Mouse (Mus musculus) embryonic facial prominence, embryonic 15.5 days (tissue): ENCODE results near the gene Sdk1. TPM values are rescaled to one million over a fixed set of nuclear protein-coding genes. Genes with fewer than 3 reads are reported as not detected.

ENCODE experiments used
- ATAC-seq: fragments of 200-750 bp; cut with Nextera tagmentation; 2 replicates; pipeline ENCODE4 v1.8.0; 2017; ENCODE audit warnings: low read depth, moderate TSS enrichment; ENCODE audit not compliant: insufficient number of reproducible peaks, low FRiP score, low TSS enrichment
- H3K27ac ChIP-seq: fragments of 300-500 bp; sonication (generic); replicated peaks from 2 replicates; pipeline ENCODE4 v1.5.1; 2015; ENCODE audit warnings: mild to moderate bottlenecking, inconsistent platforms
- H3K27me3 ChIP-seq: fragments of 300-500 bp; sonication (generic); 2 replicates; pipeline ENCODE4 v1.6.1; 2015; ENCODE audit warnings: inconsistent platforms
- H3K36me3 ChIP-seq: fragments of 300-500 bp; sonication (generic); 2 replicates; pipeline ENCODE4 v1.6.1; 2015; ENCODE audit warnings: mild to moderate bottlenecking, inconsistent platforms
- H3K4me1 ChIP-seq: fragments of 300-500 bp; sonication (generic); 2 replicates; pipeline ENCODE4 v1.6.1; 2015; ENCODE audit warnings: inconsistent platforms
- H3K4me2 ChIP-seq: fragments of 300-500 bp; sonication (generic); replicated peaks from 2 replicates; pipeline ENCODE4 v1.6.1; 2015; ENCODE audit warnings: mild to moderate bottlenecking, inconsistent platforms
- H3K4me3 ChIP-seq: fragments of 300-500 bp; sonication (generic); replicated peaks from 2 replicates; pipeline ENCODE4 v1.5.1; 2015; ENCODE audit warnings: mild to moderate bottlenecking, inconsistent platforms
- H3K9ac ChIP-seq: fragments of 300-500 bp; sonication (generic); 2 replicates; pipeline ENCODE4 v1.6.1; 2015; ENCODE audit warnings: inconsistent platforms
- H3K9me3 ChIP-seq: fragments of 300-500 bp; sonication (generic); replicated peaks from 2 replicates; pipeline ENCODE4 v1.6.1; 2016; ENCODE audit warnings: inconsistent platforms
- WGBS: fragments of 180-500 bp; shearing (Covaris S2); methylation state at CpG from one replicate; pipeline ENCODE4 v1.1.7; 2015; 5-methylcytosine and 5-hydroxymethylcytosine counted together
- polyA plus RNA-seq: library from polyadenylated mRNA; unstranded; fragments of >200 nt; fragmentation: Nextera tagmentation; extraction: Ambion mirVana; gene quantifications from 2 replicates; pipeline ENCODE4 v1.2.1, GENCODE M21; 2015

Gene Sdk1
- polyA plus RNA-seq, 1 experiment from 2014 or later = 2.6 TPM

GRCm38 (mm10) chr5:142258716-142259115 lies 1017.4 kb downstream of the Sdk1 start:
- H3K9ac ChIP-seq = no peak overlapping the region
- no peak overlapping the region for H3K27ac ChIP-seq
- no peaks in the 10 kb centered on the region for H3K4me1 ChIP-seq
- no peak overlapping the region for H3K4me3 ChIP-seq
- no peaks in the 10 kb centered on the region for H3K36me3 ChIP-seq
- H3K27me3 ChIP-seq = no peaks in the 10 kb centered on the region
- 85% methylated on average over 7 of the region's 7 CpGs for WGBS
- H3K9me3 ChIP-seq = no peaks in the 10 kb centered on the region
- no peak for ATAC-seq
- no peak overlapping the region for H3K4me2 ChIP-seq

GRCm38 (mm10) chr5:142262060-142262459 lies 1020.8 kb downstream of the Sdk1 start:
- Histone ChIP-seq H3K4me3 (no peak overlapping the region), H3K36me3 (no peaks in the 10 kb centered on the region), H3K4me2 (no peak overlapping the region), H3K27ac (no peak overlapping the region), H3K9me3 (no peaks in the 10 kb centered on the region), H3K4me1 (no peaks in the 10 kb centered on the region), H3K27me3 (no peaks in the 10 kb centered on the region), H3K9ac (no peak overlapping the region)
- WGBS = 49% methylated on average over 6 of the region's 6 CpGs
- no peak for ATAC-seq

Other genes with a start within 250 kb of the Sdk1 start
- gene Card11, start 240.9 kb upstream of the Sdk1 start, polyA plus RNA-seq = 0.05 and 0.20 TPM in 2 replicates